Mouse (Mus musculus) forebrain, postnatal 0 days (tissue): Measurements from ENCODE around the gene Klf9. TPM values are rescaled to one million over a fixed set of nuclear protein-coding genes. Genes with fewer than 3 reads are reported as not detected.

Source experiments
- ATAC-seq: fragments of 200-750 bp; cut with Nextera tagmentation; 2 replicates; pipeline ENCODE4 v1.8.0; 2017; ENCODE audit warnings: mild to moderate bottlenecking, moderate library complexity
- DNase-seq: peaks from one replicate; pipeline ENCODE4 v3.0.0-alpha.2; 2015
- H3K27ac ChIP-seq: fragments of 300-500 bp; sonication (generic); 2 replicates; pipeline ENCODE4 v1.5.1; 2014; ENCODE audit warnings: low read depth, mild to moderate bottlenecking, antibody characterized with exemption, low read length, moderate library complexity, mixed read lengths
- H3K27me3 ChIP-seq: fragments of 300-500 bp; sonication (generic); 2 replicates; pipeline ENCODE4 v1.6.1; 2014; ENCODE audit warnings: mild to moderate bottlenecking, low read length, mixed read lengths; ENCODE audit not compliant: insufficient read depth
- H3K36me3 ChIP-seq: fragments of 300-500 bp; sonication (generic); 2 replicates; pipeline ENCODE4 v1.6.1; 2014; ENCODE audit warnings: mild to moderate bottlenecking, moderate library complexity; ENCODE audit not compliant: insufficient read depth
- H3K4me1 ChIP-seq: fragments of 300-500 bp; sonication (generic); 2 replicates; pipeline ENCODE4 v1.6.1; 2014; ENCODE audit warnings: antibody characterized with exemption; ENCODE audit not compliant: insufficient read depth
- H3K4me2 ChIP-seq: fragments of 300-500 bp; sonication (generic); 2 replicates; pipeline ENCODE4 v1.6.1; 2014; ENCODE audit warnings: low read depth, mild to moderate bottlenecking, moderate library complexity
- H3K4me3 ChIP-seq: fragments of 300-500 bp; sonication (generic); 2 replicates; pipeline ENCODE4 v1.5.1; 2014; ENCODE audit warnings: low read depth, low read length, mixed read lengths
- H3K9ac ChIP-seq: fragments of 300-500 bp; sonication (generic); 2 replicates; pipeline ENCODE4 v1.6.1; 2014; ENCODE audit warnings: mild to moderate bottlenecking
- H3K9me3 ChIP-seq: fragments of 300-500 bp; sonication (generic); 2 replicates; pipeline ENCODE4 v1.6.1; 2016; ENCODE audit warnings: low read length
- CTCF ChIP-seq: sonication (generic); IDR thresholded peaks from 2 replicates; pipeline ENCODE4 v1.5.1; 2016; ENCODE audit warnings: antibody characterized with exemption, control low read depth, low read depth
- WGBS: fragments of 180-500 bp; shearing (Covaris S2); extraction: QIAGEN DNeasy Blood & Tissue Kit; methylation state at CpG from one replicate; pipeline ENCODE4 v1.1.7; 2014; 5-methylcytosine and 5-hydroxymethylcytosine counted together
- polyA plus RNA-seq: library from polyadenylated mRNA; unstranded; fragments of >200 nt; fragmentation: Nextera tagmentation; extraction: Ambion mirVana; gene quantifications from 2 replicates; pipeline ENCODE4 v1.2.1, GENCODE M21; 2015
- total RNA-seq: library from RNA; depleted of rRNA; stranded (reverse); fragments of >200 nt; gene quantifications from 2 replicates; pipeline ENCODE4 v1.2.3, GENCODE M21; 2014

The Klf9 gene
- total and polyA plus RNA-seq, 2 experiments from 2014 or later, result 11.4 to 22.5 TPM

DNA sequence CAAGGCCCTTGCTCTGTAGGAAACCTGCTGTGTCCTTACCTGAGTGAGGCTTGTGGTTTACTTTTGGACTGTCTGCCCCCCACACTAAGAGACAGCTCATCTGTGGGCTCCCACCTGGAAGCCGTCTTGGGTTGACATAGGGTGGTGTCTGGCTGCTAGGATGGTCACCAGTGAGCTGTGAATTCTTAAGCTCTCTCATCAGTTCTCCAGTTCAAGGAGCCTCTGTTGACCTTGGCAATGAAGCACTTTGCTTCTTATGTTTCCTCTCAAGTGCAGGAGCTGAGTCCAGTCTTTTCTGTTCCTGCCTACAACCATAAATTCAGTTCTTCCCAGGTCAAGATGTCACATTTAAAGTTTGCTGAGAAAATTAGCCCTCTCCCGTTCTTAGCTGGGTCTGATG lies 34.5 kb downstream of the Klf9 start:
- H3K27ac ChIP-seq, result no peak overlapping the region
- TF ChIP-seq CTCF, result no peak
- no peaks in the 10 kb centered on the region for H3K9me3 ChIP-seq
- no peak overlapping the region for H3K4me3 ChIP-seq
- 78% methylated on average over 2 of the region's 2 CpGs for WGBS
- no peaks in the 10 kb centered on the region for H3K27me3 ChIP-seq
- no peak overlapping the region for H3K9ac ChIP-seq
- H3K4me1 ChIP-seq, result no peaks in the 10 kb centered on the region
- DNase-seq (no peak), ATAC-seq (no peak)
- no peak overlapping the region for H3K4me2 ChIP-seq
- H3K36me3 ChIP-seq, result no peaks in the 10 kb centered on the region; the same call in 1 of the 2 replicates

DNA sequence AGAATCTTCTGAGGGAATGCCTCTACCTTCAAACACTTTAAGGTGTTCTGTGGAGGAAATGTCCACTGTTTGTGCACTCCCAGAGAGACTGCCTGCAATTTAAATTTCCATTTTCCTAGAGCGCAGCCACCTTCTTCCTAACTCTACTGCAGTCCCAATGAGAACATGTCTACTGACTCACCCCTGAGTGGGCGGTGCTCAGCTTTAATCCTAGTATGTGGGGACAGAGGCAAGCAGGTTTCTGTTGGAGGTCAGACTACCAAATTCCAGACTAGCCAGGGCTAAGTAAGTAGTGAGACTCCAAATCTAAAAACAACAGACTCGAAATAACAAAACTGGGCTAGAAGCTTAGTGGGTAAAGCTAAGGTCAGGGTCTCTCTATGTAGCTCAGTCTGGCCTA lies 37.5 kb downstream of the Klf9 start:
- Histone ChIP-seq H3K9me3 (no peaks in the 10 kb centered on the region), H3K4me3 (no peak overlapping the region), H3K36me3 (no peaks in the 10 kb centered on the region; the same call in 1 of the 2 replicates), H3K9ac (no peak overlapping the region), H3K4me1 (no peaks in the 10 kb centered on the region), H3K4me2 (no peak overlapping the region), H3K27ac (no peak overlapping the region), H3K27me3 (no peaks in the 10 kb centered on the region)
- DNase-seq (no peak), ATAC-seq (no peak)
- no peak for TF ChIP-seq CTCF
- WGBS, result 96% methylated on average over 3 of the region's 3 CpGs

DNA sequence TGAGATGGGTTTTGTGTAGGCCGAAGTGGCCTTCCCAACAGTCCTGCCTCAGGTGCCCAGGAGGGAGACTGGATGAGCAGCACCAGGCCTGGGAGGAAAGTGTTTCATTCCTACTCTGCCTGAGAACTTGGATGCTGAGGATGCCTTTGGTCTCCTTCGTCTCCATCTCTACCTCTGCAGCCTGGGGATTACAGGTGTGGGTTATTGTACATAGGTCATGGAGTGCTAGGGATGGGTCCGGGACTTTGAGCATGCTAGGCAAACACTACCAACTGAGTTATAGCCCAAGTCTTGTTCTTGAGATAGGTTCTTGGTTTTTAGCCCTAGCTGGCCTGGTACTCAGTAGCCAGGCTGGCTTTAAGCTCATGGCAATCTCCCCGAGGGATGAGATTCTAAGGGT lies 42.5 kb downstream of the Klf9 start:
- no peaks in the 10 kb centered on the region for H3K9me3 ChIP-seq
- H3K27me3 ChIP-seq, result no peaks in the 10 kb centered on the region
- 0 out of 2 replicates have a peak, but pooled peaks cover under 1% of the 10 kb centered on the region for H3K4me1 ChIP-seq
- H3K4me3 ChIP-seq, result no peak overlapping the region
- no peak for TF ChIP-seq CTCF
- ATAC-seq (no peak), DNase-seq (no peak)
- H3K36me3 ChIP-seq, result no peaks in the 10 kb centered on the region; the same call in 1 of the 2 replicates
- no peak overlapping the region for H3K9ac ChIP-seq
- WGBS, result 96% methylated on average over 4 of the region's 4 CpGs
- no peak overlapping the region for H3K4me2 ChIP-seq
- H3K27ac ChIP-seq, result no peak overlapping the region

DNA sequence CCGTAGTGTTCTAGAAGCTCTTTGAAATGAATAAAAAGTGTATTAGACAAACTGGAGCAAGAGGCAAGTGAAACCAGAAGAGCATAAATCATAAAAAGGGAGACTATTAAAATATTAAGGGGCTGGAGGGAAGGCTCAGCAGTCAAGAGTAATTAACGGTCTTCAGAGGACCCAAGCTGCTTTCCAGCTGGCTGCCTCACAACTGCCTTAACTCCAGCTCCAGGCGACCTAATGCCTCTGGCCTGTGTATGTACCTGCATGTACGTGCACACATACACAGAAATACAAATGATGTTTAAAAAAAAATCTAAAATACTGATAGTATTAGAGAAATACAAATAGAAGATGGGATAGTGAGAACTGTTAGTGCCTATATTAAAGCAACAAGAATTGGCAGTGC lies 43.0 kb downstream of the Klf9 start:
- Histone ChIP-seq H3K9me3 (no peaks in the 10 kb centered on the region), H3K27me3 (no peaks in the 10 kb centered on the region), H3K9ac (no peak overlapping the region), H3K4me2 (no peak overlapping the region), H3K4me3 (no peak overlapping the region), H3K4me1 (0 out of 2 replicates have a peak, but pooled peaks cover 2% of the 10 kb centered on the region), H3K27ac (no peak overlapping the region), H3K36me3 (no peaks in the 10 kb centered on the region; the same call in 1 of the 2 replicates)
- no peak for TF ChIP-seq CTCF
- 75% methylated on average over 4 of the region's 4 CpGs for WGBS
- no peak for ATAC-seq
- no peak for DNase-seq

DNA sequence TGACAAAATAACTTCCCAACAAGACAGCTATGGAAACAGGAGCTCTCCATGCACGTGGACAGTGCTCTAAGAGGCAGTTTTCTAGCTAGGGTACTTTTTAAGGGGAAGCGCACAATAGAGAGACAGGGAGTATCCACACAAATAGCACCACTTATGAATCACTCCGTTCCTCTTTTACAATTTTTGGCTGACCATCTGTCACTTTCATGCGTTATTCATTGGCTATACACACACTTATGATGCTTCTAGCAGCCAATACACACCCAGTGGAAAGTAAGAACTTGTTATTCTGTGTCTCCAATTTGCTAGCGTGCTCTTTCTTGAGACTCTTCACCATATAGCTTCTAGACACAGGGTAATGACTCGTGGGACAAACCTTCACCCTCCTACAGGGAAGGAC lies 46.7 kb downstream of the Klf9 start:
- Histone ChIP-seq H3K27me3 (no peaks in the 10 kb centered on the region), H3K9me3 (no peaks in the 10 kb centered on the region), H3K4me1 (0 out of 2 replicates have a peak, but pooled peaks cover 2% of the 10 kb centered on the region), H3K27ac (no peak overlapping the region), H3K9ac (no peak overlapping the region), H3K4me2 (no peak overlapping the region), H3K36me3 (no peaks in the 10 kb centered on the region), H3K4me3 (no peak overlapping the region)
- WGBS, result 61% methylated on average over 6 of the region's 6 CpGs
- ATAC-seq, result peak; percentile 71
- TF ChIP-seq CTCF, result no peak
- peak; percentile 34 for DNase-seq

DNA sequence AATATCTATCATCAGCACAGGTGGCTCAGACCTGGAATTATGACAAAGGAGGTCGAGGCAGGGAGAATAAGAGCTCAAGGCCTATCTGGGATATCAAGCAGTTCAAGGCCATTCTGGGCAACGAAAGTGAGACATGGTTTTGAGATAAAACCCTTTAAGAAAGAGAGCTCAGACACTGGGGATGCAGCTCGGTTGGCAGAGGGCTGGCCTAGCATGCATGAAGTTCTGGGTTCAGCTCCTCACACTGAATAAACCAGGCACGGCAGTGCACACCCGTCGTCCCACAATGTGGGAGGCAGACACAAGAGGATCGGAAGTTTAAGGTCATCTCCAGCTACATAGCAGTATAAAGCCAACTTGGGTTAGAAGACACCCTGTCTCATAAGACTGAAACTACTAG lies 48.0 kb downstream of the Klf9 start:
- Histone ChIP-seq H3K4me3 (no peak overlapping the region), H3K27ac (no peak overlapping the region), H3K4me2 (no peak overlapping the region), H3K9me3 (no peaks in the 10 kb centered on the region), H3K27me3 (no peaks in the 10 kb centered on the region), H3K36me3 (no peaks in the 10 kb centered on the region), H3K9ac (no peak overlapping the region), H3K4me1 (0 out of 2 replicates have a peak, but pooled peaks cover 2% of the 10 kb centered on the region)
- ATAC-seq (no peak), DNase-seq (no peak)
- WGBS, result 95% methylated on average over 7 of the region's 7 CpGs
- no peak for TF ChIP-seq CTCF

DNA sequence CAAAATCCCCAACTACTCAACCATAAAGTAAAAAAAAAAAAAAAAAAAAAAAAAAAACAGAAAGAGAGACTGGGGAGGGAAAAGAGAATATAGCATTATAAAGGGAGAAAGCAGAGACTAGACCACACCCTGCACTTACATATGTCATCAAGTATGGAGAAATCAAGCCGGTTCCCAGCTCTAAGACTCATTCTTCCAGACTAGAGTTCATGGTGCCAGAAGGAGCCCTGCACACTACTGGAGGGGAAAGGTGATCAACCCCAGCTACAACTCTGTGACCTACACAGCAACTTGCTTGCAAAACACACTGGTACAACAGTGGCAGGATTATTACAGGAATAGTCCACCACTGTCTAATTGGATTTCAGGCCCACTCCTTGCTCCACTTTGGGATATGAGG lies 48.7 kb downstream of the Klf9 start:
- Histone ChIP-seq H3K27ac (no peak overlapping the region), H3K4me2 (no peak overlapping the region), H3K4me3 (no peak overlapping the region), H3K27me3 (no peaks in the 10 kb centered on the region), H3K9ac (no peak overlapping the region), H3K36me3 (no peaks in the 10 kb centered on the region), H3K9me3 (no peaks in the 10 kb centered on the region), H3K4me1 (0 out of 2 replicates have a peak, but pooled peaks cover 2% of the 10 kb centered on the region)
- 93% methylated on average over 1 of the region's 1 CpGs for WGBS
- DNase-seq, result no peak
- no peak for ATAC-seq
- no peak for TF ChIP-seq CTCF

DNA sequence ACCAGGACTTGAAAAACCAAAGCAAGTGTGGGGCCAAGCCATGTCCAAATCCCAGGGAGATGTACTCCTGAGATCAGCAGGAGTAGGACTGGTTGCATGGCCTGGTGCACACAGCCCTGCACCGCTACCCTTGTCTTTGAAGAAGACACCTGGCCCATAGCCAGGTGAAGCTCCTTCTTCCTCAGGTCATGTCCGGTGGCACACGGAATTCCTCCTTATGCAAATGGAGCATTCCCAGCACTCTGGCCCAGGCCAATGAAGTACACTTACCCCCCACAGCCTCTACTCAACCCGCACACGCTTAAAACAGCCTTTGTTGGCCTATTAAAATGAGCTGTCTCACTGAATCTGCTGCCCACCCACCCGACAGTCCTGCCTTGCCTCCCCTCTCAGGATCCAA lies 50.5 kb downstream of the Klf9 start:
- ATAC-seq (no peak), DNase-seq (no peak)
- Histone ChIP-seq H3K4me2 (no peak overlapping the region), H3K9me3 (no peaks in the 10 kb centered on the region), H3K36me3 (no peaks in the 10 kb centered on the region), H3K4me3 (no peak overlapping the region), H3K27ac (no peak overlapping the region), H3K9ac (no peak overlapping the region), H3K4me1 (0 out of 2 replicates have a peak, but pooled peaks cover 2% of the 10 kb centered on the region), H3K27me3 (no peaks in the 10 kb centered on the region)
- 86% methylated on average over 6 of the region's 6 CpGs for WGBS
- no peak for TF ChIP-seq CTCF
